Mouse (Mus musculus): ENCODE data around the gene Fignl1.
A peak's percentile ranks its signal among the peaks of the same experiment; 100 is the strongest.

Gene Fignl1

GRCm38 (mm10) chr11:11811906-11812480, 3.2 kb upstream of the Fignl1 start:
- DNase-seq (ENCODE audit: low read depth in 1 of 2, low spot score in 2 of 2), result peak in 1 of 2 experiments; percentile 34

- no peak for DNase-seq (ENCODE audit: low read depth in 1 of 2, low spot score in 2 of 2)
Measured at GRCm38 (mm10) chr11:11809404-11810175, 828 bp upstream of the Fignl1 start.

- no peak for DNase-seq (ENCODE audit: low read depth in 1 of 2, low spot score in 2 of 2)
Measured at GRCm38 (mm10) chr11:11808035-11808819, 535 bp downstream of the Fignl1 start.

- no peak for DNase-seq (ENCODE audit: low read depth in 1 of 2, low spot score in 2 of 2)
Measured at GRCm38 (mm10) chr11:11805951-11806350, 2.8 kb downstream of the Fignl1 start.

DNA sequence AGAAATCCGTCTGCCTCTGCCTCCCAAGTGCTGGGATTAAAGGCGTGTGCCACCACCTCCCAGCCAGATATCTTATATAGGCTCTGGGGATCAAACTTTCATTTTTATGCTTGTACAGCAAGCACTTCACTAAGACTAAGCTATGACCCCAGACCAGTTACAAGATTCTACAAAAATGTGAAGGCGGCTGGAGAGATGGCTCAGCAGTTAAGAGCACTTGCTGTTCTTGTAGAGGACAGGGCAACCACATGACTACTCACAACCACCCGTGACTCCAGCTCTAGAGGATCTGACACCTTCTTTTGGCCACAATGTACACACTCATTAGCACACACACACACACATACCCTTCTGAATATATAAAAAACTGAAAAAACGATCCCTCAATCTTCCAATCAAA, 4.3 kb downstream of the Fignl1 start:
- DNase-seq (ENCODE audit: low read depth in 1 of 2, low spot score in 2 of 2), result no peak

- DNase-seq (ENCODE audit: low read depth in 1 of 2, low spot score in 2 of 2), result no peak
Measured at GRCm38 (mm10) chr11:11801067-11801466, 7.7 kb downstream of the Fignl1 start.

DNA sequence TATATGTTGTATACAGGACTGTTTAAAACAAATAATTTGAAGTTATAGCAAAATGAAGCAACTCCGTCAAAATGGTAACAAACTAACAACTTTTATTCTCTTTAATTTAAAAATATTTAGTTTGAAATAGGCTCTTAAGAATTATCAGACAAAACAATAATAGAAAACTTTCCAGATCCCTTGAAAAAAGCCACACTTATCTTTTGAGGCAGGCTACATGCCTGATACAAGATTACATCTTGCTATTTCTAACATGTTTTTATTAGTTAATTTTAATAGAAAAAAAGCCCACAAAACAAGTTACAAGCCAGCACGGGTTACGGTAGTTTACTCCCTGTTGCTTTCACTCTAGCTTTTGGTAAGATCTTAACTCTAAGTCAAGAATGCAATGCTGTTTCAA, 8.5 kb downstream of the Fignl1 start:
- DNase-seq (ENCODE audit: low read depth in 1 of 2, low spot score in 2 of 2), result no peak

DNA sequence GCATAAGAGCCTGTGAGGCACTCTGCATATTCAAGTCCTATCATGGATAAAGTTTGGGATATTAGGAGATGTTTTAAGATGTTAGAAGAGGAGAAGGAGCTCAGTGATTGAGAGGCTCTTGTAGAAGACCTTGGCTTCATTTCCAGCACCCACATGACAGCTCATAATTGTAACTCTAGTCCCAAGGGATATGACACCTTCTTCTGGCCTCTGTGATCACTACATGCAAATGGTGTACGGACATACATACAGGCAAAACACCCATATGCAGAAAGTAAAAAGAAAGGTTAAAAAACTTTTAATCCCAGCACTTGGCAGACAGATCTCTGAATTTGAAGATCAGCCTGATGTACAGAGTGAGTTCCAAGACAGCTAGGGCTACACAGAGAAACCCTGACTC, 10.1 kb downstream of the Fignl1 start:
- DNase-seq (ENCODE audit: low read depth in 1 of 2, low spot score in 2 of 2), result no peak

- DNase-seq (ENCODE audit: low read depth in 1 of 2, low spot score in 2 of 2), result no peak
Measured at GRCm38 (mm10) chr11:11794626-11795025, 14.1 kb downstream of the Fignl1 start.

DNA sequence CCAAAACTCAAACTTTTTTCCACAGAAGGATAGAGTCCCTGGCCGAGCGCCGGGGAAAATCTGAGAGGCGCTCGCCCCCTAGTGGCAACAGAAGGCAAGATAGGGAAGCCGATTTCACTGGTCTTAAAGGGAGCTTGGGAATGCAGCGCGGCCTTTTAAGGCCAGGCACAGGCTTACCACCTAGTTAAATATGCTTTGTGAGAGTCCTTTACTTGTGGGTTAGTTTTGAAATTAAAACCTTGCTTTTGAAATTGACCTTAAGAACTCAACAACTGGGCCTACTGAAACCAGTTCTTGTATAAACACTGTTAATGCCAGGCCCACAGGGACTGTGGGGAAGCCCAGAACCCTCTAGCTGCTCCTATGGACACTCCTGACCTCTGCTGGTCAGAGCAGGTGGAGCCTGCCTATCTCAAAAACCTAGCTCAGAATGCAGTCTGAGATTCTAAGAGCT, 20.2 kb downstream of the Fignl1 start:
- peak; percentile 32 to 67 for DNase-seq (ENCODE audit: low read depth in 1 of 2, low spot score in 2 of 2)

- peak in 1 of 2 experiments; percentile 15 for DNase-seq (ENCODE audit: low read depth in 1 of 2, low spot score in 2 of 2)
Measured at GRCm38 (mm10) chr11:11785457-11785856, 23.3 kb downstream of the Fignl1 start.

- peak; percentile 27 to 41 for DNase-seq (ENCODE audit: low read depth in 1 of 2, low spot score in 2 of 2)
Measured at GRCm38 (mm10) chr11:11781728-11782127, 27.0 kb downstream of the Fignl1 start.

DNA sequence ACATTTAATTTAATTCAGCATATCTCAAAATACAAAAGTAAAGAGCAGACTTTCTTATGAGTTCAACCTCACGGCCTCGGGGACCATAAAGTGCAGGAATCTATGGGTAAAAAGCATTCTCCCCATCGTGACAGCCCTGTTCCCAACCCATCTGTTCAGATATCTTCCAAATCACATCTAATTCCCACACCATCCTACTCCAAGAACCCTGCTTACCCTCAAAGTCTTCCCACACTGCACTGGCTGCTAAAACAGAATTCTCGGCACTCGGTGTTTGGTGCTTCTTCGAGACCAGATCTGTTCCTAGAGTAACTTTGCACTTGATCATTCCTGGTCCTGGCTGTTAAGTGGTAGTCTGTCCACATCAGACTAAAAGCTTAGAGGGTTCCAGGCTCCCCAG, 30.4 kb downstream of the Fignl1 start:
- no peak for DNase-seq (ENCODE audit: low read depth in 1 of 2, low spot score in 2 of 2)

DNA sequence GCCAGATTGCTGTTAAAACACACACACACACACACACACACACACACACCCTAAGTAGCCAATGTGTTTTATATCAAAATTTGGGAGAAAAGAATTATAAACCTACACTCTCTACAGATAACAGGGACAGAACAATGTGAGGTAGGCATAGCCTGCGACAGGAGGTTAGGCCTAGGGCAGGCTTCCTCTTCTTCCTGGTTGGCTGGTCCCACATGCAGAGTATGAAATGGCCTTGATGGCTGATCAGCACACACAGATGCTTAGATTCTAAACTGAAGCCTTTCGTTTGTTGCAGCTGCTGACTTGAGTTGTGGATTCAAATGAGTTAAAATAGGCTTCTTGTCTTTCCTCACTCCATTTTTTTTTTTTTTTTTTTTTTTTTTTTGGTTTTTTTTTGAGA, 31.0 kb downstream of the Fignl1 start:
- no peak for DNase-seq (ENCODE audit: low read depth in 1 of 2, low spot score in 2 of 2)

- peak in 1 of 2 experiments; percentile 12 for DNase-seq (ENCODE audit: low read depth in 1 of 2, low spot score in 2 of 2)
Measured at GRCm38 (mm10) chr11:11777246-11777645, 31.5 kb downstream of the Fignl1 start.

DNA sequence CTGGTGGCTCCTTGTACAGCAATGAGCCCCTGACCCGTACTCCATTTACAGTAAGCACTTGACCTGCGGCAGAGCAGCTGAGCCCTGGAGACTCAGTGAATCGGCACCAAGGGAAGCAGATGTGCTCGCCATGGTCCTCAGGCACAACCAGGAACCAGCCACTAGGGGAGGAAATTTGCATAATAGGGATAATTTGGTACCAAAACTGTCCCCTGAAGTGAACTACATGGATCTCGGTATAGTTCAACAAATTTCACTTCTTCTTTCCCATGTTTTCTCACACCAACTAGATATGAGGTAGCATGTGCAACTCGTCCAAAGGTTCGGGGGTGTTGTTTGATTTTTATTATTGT, 32.0 kb downstream of the Fignl1 start:
- DNase-seq (ENCODE audit: low read depth in 1 of 2, low spot score in 2 of 2), result no peak

DNA sequence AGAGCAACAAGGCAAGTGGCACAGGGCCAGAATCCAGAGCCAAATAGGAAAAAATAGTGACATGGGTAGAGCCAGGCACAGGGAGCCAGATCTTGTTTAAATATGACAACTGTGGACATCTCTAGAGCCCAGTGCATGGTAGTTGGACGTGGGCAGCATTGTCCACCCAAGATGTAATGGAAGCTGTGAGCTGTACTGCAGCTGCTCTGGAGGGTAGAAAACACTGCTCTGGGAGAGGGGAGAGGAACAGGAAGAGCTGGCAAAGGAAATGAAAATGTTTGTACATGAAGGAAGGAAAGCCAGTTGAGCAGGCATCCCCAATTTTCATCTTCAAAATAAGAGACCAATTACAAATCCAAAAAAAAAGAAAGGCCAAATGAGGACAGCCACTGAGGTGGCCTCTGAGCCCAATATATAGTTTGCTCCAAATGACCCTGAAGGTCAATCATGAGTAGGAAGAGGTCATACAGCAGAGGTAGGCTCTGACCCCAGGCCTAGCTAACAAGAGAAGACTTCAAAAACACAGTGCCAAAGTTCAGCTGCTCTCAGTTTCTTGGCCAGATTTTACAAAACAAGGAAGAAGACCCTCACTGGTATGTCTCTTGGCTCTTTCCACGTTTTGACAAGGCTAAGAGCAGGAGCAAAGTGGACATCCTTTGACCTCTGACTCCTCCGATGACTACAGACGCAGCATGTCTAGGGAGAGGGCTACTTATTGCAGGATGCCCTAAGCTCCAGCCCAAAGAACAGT, 32.5 kb downstream of the Fignl1 start:
- DNase-seq (ENCODE audit: low read depth in 1 of 2, low spot score in 2 of 2), result no peak

DNA sequence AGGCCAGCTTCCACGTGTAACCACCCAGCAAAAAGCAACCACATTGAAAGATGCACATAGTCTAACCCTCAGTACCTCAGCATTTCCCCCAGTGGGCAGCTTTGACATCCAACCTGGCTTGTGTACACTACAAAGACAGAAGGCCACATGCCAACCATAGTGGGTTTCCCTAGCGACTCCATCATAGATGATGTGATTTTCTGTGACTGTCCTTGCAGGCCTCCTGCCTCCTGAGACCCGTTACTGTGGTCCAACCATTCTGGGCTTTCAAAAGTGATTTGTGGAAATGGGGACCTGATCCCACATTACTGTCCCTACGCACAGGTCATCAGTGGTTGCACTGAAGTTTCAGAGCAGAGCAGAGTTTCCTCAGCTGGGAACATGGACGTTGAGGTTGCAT, 33.9 kb downstream of the Fignl1 start:
- DNase-seq (ENCODE audit: low read depth in 1 of 2, low spot score in 2 of 2), result no peak

GRCm38 (mm10) chr11:11774384-11774783, 34.4 kb downstream of the Fignl1 start:
- no peak for DNase-seq (ENCODE audit: low read depth in 1 of 2, low spot score in 2 of 2)

DNA sequence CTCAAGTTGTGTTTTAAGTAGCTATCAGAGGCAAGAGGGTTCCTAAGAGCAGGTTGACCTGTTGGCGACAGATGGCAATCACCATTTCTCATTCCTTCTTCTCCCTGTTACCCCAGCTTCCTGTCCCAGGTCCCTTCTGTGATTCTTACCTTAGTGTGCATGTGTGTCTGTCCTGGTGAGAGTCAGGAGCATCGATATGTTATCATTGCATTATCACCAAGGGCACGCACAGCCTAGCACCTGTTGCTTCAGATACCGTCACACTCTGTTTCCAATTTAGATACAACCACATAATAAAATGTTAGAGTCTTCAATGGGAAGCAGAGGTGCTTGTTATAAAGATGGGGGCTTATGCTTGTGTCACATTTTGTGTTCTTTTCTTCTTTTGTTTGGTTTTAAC, 36.6 kb downstream of the Fignl1 start:
- no peak for DNase-seq (ENCODE audit: low read depth in 1 of 2, low spot score in 2 of 2)

- DNase-seq (ENCODE audit: low read depth in 1 of 2, low spot score in 2 of 2), result no peak
Measured at GRCm38 (mm10) chr11:11770691-11771090, 38.1 kb downstream of the Fignl1 start.
